Mouse (Mus musculus): Measurements from ENCODE around the gene Polr1d. TPM values are rescaled to one million over a fixed set of nuclear protein-coding genes. Genes with fewer than 3 reads are reported as not detected.

The Polr1d gene
- polyA plus RNA-seq, 1 experiment from 2014 or later = 139 TPM

DNA sequence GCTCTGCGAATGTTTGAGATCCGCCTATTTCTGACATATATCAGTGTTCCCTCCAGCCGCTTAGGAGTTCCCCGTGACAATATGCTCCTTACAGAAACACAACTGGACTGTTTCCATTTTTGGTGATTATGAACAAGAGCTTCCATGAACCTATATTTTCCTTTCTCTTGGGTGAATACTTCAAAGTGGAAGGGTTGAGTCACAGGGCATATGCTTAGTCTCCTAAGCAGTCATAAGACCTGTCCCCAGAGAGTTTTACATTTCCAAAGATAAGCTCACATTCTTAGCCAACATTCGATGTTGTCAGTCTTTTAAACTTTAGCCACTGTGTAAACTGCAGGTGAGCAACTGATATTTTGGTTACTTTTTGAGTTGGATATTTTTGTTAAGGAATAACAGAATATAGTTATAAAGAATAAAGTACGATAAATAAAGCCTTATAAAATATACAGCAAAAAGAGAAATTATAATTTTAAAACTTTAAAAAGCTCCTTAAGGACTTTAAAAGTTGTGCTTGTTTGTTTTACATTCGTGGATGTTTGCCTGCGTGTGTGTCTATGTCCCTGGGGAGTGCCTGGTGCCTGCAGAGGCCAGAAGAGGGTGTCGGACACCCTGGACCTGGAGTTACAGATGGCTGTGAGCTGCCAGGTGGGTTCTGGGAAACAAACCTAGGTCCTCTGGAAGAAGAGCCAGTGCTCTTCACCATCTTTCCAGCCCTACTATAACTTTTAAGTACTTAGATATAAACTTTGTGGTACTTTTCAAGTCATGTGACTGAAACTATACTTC, 19.0 kb upstream of the Polr1d start:
- Histone ChIP-seq H3K36me3 (no peaks in the 10 kb centered on the region), H3K4me1 (no peaks in the 10 kb centered on the region), H3K9me3 (replicated peaks) (no peaks in the 10 kb centered on the region), H3K27ac (no peak overlapping the region), H3K4me2 (no peak overlapping the region), H3K9ac (no peak overlapping the region), H3K27me3 (no peaks in the 10 kb centered on the region), H3K4me3 (replicated peaks) (no peak overlapping the region)
- no peak for ATAC-seq (replicated peaks; ENCODE audit: low FRiP score)
- 82% methylated on average over 9 of the region's 9 CpGs for WGBS

DNA sequence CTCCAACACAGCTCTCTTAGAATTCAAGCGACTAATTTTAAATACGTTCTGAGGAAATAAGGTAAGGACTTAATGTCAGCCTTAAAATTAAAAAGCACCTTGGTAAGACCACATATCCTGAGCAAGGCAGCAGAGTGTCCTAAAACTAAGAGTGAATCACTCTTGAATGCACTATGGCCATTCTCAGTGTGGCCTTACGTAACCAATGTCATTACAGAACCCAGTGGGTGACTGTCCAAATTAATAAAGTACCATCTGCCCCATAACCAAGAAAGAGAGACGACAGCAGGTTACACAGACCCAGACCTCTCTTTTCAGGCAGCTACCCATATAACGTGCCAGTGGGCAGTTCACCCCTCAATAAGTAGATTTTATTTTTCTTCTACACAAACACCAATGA, 18.2 kb upstream of the Polr1d start:
- H3K36me3 ChIP-seq = no peaks in the 10 kb centered on the region
- ATAC-seq (replicated peaks; ENCODE audit: low FRiP score) = no peak
- 94% methylated on average over 5 of the region's 5 CpGs for WGBS
- H3K4me1 ChIP-seq = no peaks in the 10 kb centered on the region
- H3K27ac ChIP-seq = no peak overlapping the region
- H3K4me2 ChIP-seq = no peak overlapping the region
- H3K9ac ChIP-seq = no peak overlapping the region
- H3K9me3 ChIP-seq (replicated peaks) = no peaks in the 10 kb centered on the region
- no peaks in the 10 kb centered on the region for H3K27me3 ChIP-seq
- H3K4me3 ChIP-seq (replicated peaks) = no peak overlapping the region

DNA sequence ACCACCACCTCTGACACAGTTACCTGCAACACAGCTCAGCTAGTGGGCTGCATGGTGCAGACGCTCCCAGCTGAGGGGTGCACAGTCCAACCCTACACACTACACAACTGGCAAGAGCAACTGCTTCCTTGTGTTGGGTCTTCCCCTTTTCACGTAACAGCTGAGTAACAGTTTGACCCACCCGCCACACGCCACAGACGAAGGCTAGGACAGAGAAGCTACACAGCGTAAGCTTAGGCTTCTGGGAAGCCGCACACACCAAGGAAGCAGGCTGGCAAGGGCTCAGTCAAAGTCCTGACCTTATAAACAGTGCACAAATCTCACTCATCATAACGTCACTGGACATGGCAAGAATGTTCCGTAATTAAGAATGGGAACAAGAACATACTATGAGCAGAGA, 17.5 kb upstream of the Polr1d start:
- H3K9me3 ChIP-seq (replicated peaks) = no peaks in the 10 kb centered on the region
- 76% methylated on average over 9 of the region's 9 CpGs for WGBS
- H3K4me3 ChIP-seq (replicated peaks) = no peak overlapping the region
- no peaks in the 10 kb centered on the region for H3K27me3 ChIP-seq
- no peak overlapping the region for H3K27ac ChIP-seq
- no peak overlapping the region for H3K4me2 ChIP-seq
- H3K4me1 ChIP-seq = no peaks in the 10 kb centered on the region
- no peak overlapping the region for H3K9ac ChIP-seq
- no peak for ATAC-seq (replicated peaks; ENCODE audit: low FRiP score)
- H3K36me3 ChIP-seq = no peaks in the 10 kb centered on the region

DNA sequence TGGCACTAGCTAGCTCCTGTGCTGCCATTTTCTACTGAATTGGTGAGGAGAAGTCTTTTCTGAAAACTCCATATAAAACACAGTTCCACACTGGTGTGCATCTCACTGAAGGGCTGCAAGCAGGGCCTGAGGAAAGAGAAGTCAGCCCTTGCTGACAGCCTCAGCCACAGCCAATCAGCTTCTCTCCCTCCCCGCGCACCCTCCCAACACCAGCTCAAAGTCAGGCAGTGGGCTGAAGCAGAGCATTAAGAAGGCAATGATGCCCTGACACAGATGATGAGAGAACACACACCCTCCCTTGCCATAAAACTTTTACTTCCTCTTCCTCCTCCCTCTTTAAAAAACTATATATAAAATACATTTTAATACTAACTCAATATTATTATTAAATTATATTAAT, 16.8 kb upstream of the Polr1d start:
- Histone ChIP-seq H3K4me1 (no peaks in the 10 kb centered on the region), H3K9me3 (replicated peaks) (no peaks in the 10 kb centered on the region), H3K4me3 (replicated peaks) (no peak overlapping the region), H3K27ac (no peak overlapping the region), H3K9ac (no peak overlapping the region), H3K27me3 (no peaks in the 10 kb centered on the region), H3K4me2 (no peak overlapping the region), H3K36me3 (no peaks in the 10 kb centered on the region)
- WGBS = 70% methylated on average over 2 of the region's 2 CpGs
- ATAC-seq (replicated peaks; ENCODE audit: low FRiP score) = no peak

DNA sequence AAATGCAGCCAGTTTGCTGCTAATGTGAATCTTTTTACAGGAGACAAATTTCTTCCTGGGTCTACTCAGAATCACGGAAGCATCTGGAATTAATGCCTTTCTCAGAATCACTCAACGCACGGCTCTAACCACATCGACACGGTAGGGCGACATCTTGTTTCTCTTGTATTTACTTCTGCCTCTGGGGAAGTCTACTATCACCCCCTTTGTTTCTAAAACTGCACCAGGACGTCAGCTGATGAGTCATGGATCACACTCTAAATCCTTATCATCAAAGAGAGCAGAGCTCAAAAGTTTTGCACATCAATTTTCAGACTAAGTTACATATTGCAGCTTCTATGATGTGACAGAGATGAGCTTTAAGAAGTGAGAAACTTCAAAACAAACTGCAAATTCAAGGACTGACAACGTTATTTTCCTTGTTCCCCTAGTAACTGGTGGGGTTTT, 13.6 kb upstream of the Polr1d start:
- H3K27ac ChIP-seq = no peak overlapping the region
- no peak for ATAC-seq (replicated peaks; ENCODE audit: low FRiP score)

DNA sequence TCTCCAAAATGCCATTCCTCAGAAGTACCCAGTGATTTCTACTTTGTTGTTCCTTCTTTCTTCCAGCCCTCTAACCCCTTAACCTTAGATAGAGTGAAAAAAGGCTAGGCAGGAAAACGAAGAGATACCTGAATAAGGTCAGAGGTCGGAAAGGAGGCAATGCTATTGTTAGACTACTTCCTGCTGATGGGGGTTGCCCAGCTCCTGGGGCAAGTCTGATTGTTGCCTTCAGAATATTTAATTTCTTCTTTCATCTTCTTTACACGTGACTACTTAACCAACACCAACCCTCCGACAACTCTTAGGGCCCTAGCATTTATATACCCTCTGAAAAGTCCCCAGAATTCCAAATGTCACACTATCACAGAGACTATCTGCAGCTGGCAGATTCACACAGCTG, 10.7 kb upstream of the Polr1d start:
- ATAC-seq (replicated peaks; ENCODE audit: low FRiP score) = no peak

More for the DNA sequence above, 13.6 kb upstream of the Polr1d start:
- Histone ChIP-seq H3K36me3 (no peaks in the 10 kb centered on the region), H3K9ac (no peak overlapping the region), H3K9me3 (replicated peaks) (no peaks in the 10 kb centered on the region), H3K4me1 (peaks cover 3% of the 10 kb centered on the region; the same call in 1 of the 2 replicates), H3K4me2 (no peak overlapping the region), H3K4me3 (replicated peaks) (no peak overlapping the region), H3K27me3 (no peaks in the 10 kb centered on the region)
- WGBS = 75% methylated on average over 8 of the region's 8 CpGs

DNA sequence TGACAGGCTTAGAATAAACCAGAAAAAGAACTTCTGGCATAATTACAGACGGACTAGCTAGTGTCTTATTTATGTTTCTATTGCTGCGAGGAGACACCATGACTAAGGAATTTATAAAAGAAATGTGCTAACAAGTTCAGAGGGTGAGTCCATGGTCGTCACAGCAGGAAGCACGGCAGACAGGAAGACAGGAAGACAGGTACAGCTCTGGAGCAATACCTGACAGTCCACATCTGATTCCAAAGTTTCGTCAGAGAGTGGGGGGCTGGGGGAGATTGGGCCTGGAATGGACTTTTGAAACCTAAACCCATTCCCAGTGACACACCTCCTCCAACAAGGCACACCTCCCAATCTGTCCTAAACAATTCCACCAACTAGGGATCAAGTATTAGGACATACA, 9.9 kb upstream of the Polr1d start:
- Histone ChIP-seq H3K4me2 (no peak overlapping the region), H3K4me3 (replicated peaks) (no peak overlapping the region), H3K9me3 (replicated peaks) (no peaks in the 10 kb centered on the region), H3K27me3 (no peaks in the 10 kb centered on the region), H3K27ac (no peak overlapping the region), H3K36me3 (no peaks in the 10 kb centered on the region), H3K4me1 (peaks cover 18% of the 10 kb centered on the region), H3K9ac (no peak overlapping the region)
- 63% methylated on average over 5 of the region's 5 CpGs for WGBS
- no peak for ATAC-seq (replicated peaks; ENCODE audit: low FRiP score)

More for the DNA sequence above, 10.7 kb upstream of the Polr1d start:
- Histone ChIP-seq H3K4me2 (no peak overlapping the region), H3K36me3 (no peaks in the 10 kb centered on the region), H3K27ac (no peak overlapping the region), H3K9ac (no peak overlapping the region), H3K4me1 (peaks cover 15% of the 10 kb centered on the region), H3K4me3 (replicated peaks) (no peak overlapping the region), H3K27me3 (no peaks in the 10 kb centered on the region), H3K9me3 (replicated peaks) (no peaks in the 10 kb centered on the region)
- WGBS = 57% methylated on average over 4 of the region's 4 CpGs

DNA sequence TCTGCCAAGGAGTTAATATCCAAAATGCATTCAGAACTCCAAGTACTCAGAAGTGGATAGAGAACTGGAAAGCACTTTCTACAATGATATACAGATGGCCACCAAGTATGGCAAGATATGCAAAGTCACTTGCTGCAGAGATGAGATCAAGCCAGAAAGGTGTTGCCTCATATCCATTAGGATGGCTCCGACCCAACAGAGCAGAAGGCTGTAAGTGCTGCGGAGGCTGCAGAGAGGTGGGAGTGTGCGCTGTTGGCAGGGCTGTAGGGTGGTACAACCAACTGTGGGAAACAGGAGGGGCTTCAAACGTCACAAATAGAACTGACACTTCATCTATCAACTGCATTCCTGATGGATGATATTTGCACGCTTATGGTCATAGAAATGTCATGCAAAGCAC, 8.0 kb upstream of the Polr1d start:
- H3K4me1 ChIP-seq = peaks cover 19% of the 10 kb centered on the region
- no peak overlapping the region for H3K27ac ChIP-seq
- no peak overlapping the region for H3K4me3 ChIP-seq (replicated peaks)
- H3K27me3 ChIP-seq = no peaks in the 10 kb centered on the region
- no peaks in the 10 kb centered on the region for H3K9me3 ChIP-seq (replicated peaks)
- H3K36me3 ChIP-seq = no peaks in the 10 kb centered on the region
- WGBS = 75% methylated on average over 5 of the region's 5 CpGs
- no peak overlapping the region for H3K4me2 ChIP-seq
- H3K9ac ChIP-seq = no peak overlapping the region
- ATAC-seq (replicated peaks; ENCODE audit: low FRiP score) = no peak

DNA sequence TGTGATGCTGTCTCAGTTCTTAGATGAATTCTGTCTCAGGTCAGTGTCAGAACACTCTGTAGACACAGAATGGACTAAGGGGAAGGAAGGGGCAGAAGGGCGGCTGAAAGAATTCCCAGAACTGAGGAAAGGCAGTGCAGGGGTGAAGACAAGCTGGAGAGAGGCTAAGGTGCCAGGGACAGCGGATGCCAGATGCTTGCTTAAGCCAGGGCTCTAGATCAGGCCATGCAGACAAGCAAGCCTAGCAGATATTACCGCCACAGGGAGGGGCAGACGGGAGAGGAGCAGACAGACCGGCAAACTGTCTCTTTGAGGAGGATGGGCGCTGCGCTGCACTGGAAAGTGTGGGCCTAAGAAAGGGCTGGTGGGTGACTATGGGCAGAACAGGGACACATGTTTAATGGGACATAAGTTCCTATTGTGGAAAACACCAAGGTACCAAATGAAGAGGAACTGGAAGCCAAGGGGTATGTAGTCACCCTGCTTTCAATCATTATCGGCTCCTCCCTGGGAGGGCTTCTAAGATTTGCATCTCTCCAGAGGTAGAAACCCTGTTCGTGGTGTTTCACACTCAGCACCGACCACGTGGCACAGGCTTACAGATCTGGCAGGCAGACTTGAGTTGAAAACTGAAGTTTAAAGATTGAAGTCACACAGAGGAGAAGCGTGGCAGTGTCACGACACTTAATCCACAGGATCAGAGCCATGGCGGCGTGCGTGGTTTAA, 5.9 kb upstream of the Polr1d start:
- Histone ChIP-seq H3K9ac (no peak overlapping the region), H3K4me3 (replicated peaks) (no peak overlapping the region), H3K36me3 (no peaks in the 10 kb centered on the region), H3K4me2 (no peak overlapping the region), H3K4me1 (peaks cover 37% of the 10 kb centered on the region), H3K27me3 (no peaks in the 10 kb centered on the region), H3K9me3 (replicated peaks) (no peaks in the 10 kb centered on the region), H3K27ac (no peak overlapping the region)
- WGBS = 76% methylated on average over 16 of the region's 16 CpGs
- ATAC-seq (replicated peaks; ENCODE audit: low FRiP score) = no peak

DNA sequence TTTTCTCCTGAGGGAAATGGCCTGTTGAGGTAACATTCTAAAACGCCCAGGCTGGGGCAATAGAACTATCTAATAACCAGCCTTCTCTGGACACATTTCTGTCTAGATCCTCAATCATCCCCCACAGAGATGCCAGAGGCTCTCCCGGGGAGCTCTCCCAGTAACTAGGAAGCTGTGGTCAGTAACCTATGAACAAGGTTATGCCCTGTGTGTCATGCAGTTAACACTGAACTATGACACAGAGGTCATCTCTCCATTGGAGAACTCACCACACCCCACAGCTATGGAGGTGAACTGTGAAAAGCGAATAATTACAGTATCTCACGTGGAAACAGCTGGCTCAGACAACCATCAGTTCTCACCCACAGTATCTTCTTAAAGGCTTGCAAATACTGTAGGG, 5.0 kb upstream of the Polr1d start:
- Histone ChIP-seq H3K27me3 (no peaks in the 10 kb centered on the region), H3K9ac (no peak overlapping the region), H3K9me3 (replicated peaks) (no peaks in the 10 kb centered on the region), H3K27ac (no peak overlapping the region), H3K4me1 (peaks cover 37% of the 10 kb centered on the region), H3K4me2 (no peak overlapping the region), H3K4me3 (replicated peaks) (no peak overlapping the region), H3K36me3 (no peaks in the 10 kb centered on the region)
- no peak for ATAC-seq (replicated peaks; ENCODE audit: low FRiP score)
- WGBS = 55% methylated on average over 4 of the region's 4 CpGs

DNA sequence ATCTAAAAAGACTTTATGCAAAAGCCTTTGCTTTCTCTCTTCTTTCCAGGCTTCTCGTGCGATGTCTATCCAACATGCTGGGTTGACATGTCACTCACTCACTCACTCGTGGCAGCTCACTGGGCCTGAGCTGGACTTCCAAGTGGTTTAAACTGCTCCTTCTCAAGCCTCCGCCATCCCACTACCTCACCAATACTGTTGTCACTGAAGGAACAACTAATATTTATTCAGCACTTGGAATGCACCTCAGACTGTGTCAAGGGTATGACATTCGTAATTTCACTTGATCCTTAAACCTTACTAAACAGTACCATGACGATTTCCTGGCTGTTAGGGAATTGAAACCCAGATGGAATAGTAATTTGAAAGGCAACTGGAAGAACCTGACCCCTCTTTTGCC, 3.0 kb upstream of the Polr1d start:
- H3K27me3 ChIP-seq = no peaks in the 10 kb centered on the region
- no peak overlapping the region for H3K9ac ChIP-seq
- H3K4me3 ChIP-seq (replicated peaks) = no peak overlapping the region
- H3K36me3 ChIP-seq = peaks cover 1% of the 10 kb centered on the region
- 84% methylated on average over 6 of the region's 6 CpGs for WGBS
- no peak for ATAC-seq (replicated peaks; ENCODE audit: low FRiP score)
- H3K27ac ChIP-seq = no peak overlapping the region
- H3K4me2 ChIP-seq = no peak overlapping the region
- no peaks in the 10 kb centered on the region for H3K9me3 ChIP-seq (replicated peaks)
- H3K4me1 ChIP-seq = peaks cover 42% of the 10 kb centered on the region

DNA sequence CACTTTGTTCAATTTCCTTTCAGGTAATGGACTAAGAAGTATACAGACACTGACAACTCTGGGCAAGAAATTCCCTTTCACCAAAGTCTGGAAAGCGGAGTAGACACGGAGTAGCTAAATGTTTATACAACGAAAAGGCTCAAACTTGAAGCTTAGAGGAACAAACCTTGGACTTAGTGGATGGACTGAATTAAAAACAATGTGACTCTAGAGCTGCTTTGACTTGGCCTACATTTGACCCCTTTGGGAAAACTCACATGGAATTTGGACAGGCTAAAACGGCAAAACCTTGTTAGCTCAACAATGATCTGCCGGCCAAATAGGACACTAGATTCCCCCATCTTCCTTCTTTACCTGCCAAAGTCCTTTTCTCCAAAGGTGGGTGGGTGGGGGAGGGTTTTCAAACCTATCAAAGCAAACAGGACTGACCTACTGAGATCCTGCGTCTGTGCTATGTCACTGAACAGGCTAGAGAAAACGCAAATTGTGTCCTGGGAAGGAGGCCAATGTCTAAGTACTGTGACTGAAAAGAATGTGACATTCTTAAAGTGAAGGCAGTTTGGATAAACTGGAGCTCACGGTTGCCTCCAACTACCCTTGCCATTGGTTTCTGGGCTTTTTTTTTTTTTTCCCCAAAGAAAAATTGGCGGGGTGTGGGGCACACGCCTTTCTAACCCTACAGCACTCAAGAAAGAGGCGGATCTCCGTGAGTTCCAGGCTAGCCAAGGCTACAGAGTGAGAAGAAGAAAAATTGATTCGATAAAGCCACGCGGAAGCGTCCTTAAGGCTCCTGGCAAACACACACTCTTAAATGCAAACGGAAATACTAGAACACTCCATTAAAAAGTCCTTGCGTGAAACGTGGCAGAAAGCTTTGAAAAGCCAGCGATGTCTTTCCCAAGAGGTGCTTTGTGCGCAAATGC, 1.5 kb upstream of the Polr1d start:
- 13% methylated on average over 21 of the region's 21 CpGs for WGBS
- Histone ChIP-seq H3K4me1 (peaks cover 47% of the 10 kb centered on the region), H3K9ac (peak overlapping the region; percentile 74), H3K9me3 (replicated peaks) (no peaks in the 10 kb centered on the region), H3K4me3 (replicated peaks) (peak overlapping the region; percentile 96), H3K27ac (peak overlapping the region; percentile 98), H3K36me3 (peaks cover 13% of the 10 kb centered on the region), H3K4me2 (peak overlapping the region; percentile 97), H3K27me3 (no peaks in the 10 kb centered on the region)
- ATAC-seq (replicated peaks; ENCODE audit: low FRiP score) = no peak
